ENCODE assay signal across 10 mouse cellular contexts in the genomic region with DNA sequence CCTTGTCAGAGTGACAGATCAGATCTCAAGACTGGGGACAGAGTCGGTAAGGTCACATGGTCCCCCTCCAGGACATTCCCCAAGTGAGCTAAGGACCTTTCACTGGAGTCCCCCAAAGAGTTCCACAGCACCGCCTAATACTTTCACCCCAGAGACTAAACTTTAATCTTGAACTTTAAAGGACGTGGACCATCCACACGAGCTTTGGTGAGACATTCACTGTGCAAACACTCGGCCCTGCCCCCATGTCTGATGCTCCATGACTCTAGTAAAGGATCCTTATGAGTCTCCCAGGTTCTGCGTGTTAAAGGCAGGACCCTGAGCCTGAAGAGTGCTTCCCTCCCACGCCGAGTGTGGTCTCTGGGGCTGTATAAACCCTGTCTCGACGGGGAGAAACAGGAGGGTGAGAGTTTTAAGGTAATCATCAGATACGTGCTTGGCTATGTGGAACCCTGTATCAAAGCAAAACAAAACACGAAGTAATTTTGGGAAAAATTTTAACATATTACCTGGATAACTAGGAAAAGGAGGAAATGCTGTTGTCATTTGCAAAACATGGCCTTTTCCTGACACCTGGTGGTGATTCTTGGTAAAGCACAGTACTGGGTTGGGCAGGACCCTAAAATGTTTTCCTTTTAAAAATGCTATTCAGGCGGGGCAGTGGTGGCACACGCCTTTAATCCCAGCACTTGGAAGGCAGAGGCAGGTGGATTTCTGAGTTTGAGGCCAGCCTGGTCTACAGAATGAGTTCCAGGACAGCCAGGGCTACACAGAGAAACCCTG.
DNase-seq lines count a peak whose midpoint lies in the region; ATAC-seq and TF ChIP-seq lines count a peak whose summit lies in the region.
"Had no signal": no experiment of that assay in that cellular context is flagged by ENCODE, and none has a peak within 500 bp of the region (broad histone marks: within the 10 kb centered on the region; RNA-seq: fewer than 3 reads in every experiment).

No protein-coding gene starts in this region.

- peaks cover 35% of the 10 kb centered on the region for H3K4me1 ChIP-seq in forebrain, embryonic 14.5 days (ENCODE audit: control insufficient read depth, insufficient read depth, low read length)

- no peaks in the 10 kb centered on the region for H3K9me3 ChIP-seq in forebrain, embryonic 14.5 days (replicated peaks; ENCODE audit: control insufficient read depth, low read length)
- H3K9me3 ChIP-seq: midbrain, embryonic 12.5 days had no signal

- H3K4me3 ChIP-seq in gastrocnemius, adult 2 months, result no peak overlapping the region
- no peak overlapping the region for H3K4me3 ChIP-seq in C2C12 (ENCODE audit: insufficient read depth, poor library complexity, severe bottlenecking)
- H3K4me3 ChIP-seq in forebrain, embryonic 14.5 days (ENCODE audit: low read depth, low read length), result no peak overlapping the region
- H3K4me3 ChIP-seq: midbrain, embryonic 12.5 days had no signal

- peak overlapping the region; percentile 48; the same call in 1 of the 2 replicates for H3K27ac ChIP-seq in gastrocnemius, adult 2 months
- no peak overlapping the region; the same call in 1 of the 2 replicates for H3K27ac ChIP-seq in forebrain, embryonic 14.5 days (ENCODE audit: low read depth, low read length)
- H3K27ac ChIP-seq: midbrain, embryonic 12.5 days had no signal

- no peaks in the 10 kb centered on the region for H3K36me3 ChIP-seq in C2C12 (ENCODE audit: control insufficient read depth, insufficient read depth)
- peaks cover 13% of the 10 kb centered on the region; the same call in 1 of the 2 replicates for H3K36me3 ChIP-seq in forebrain, embryonic 14.5 days (ENCODE audit: control insufficient read depth, insufficient read depth, low read length)
- no peaks in the 10 kb centered on the region for H3K36me3 ChIP-seq in splenic B cell, adult 2 months (ENCODE audit: control insufficient read depth, insufficient read depth, low read length, poor library complexity, severe bottlenecking)

- intact Hi-C loops in gastrocnemius, adult 2 months (cut with DNase I), result no loop called here
- intact Hi-C loops in gastrocnemius, postnatal 14 days (cut with DNase I; ENCODE audit: low total_unique reads), result loop anchor here (2.0 kb wide), 1 partner anchor 174 kb away; no protein-coding TSS in a partner anchor

- H3K9ac ChIP-seq in forebrain, embryonic 14.5 days (ENCODE audit: low read length), result no peak overlapping the region
- H3K9ac ChIP-seq: midbrain, embryonic 12.5 days had no signal

- 73% methylated on average over 14 of the region's 14 CpGs for WGBS in forebrain, embryonic 14.5 days

- peak; percentile 42 for DNase-seq in gastrocnemius, adult 2 months
- DNase-seq in gastrocnemius, postnatal 14 days, result no peak
- peak; percentile 20 for DNase-seq in c-Kit-negative CD71-positive TER-119-positive erythroid progenitor cells, embryonic 14.5 days (ENCODE audit: low read depth, low spot score)
- DNase-seq in forebrain, embryonic 14.5 days (ENCODE audit: low spot score), result peak; percentile 79
- peak; percentile 84 for DNase-seq in kidney, postnatal 10 days
- DNase-seq in lung, postnatal 36 days, result peak; percentile 77
- peak; percentile 64 for DNase-seq in splenic B cell, adult 2 months (ENCODE audit: low read depth, low spot score)

- H3K79me2 ChIP-seq in C2C12 (ENCODE audit: control insufficient read depth, insufficient read depth), result no peaks in the 10 kb centered on the region

- peaks cover 45% of the 10 kb centered on the region for H3K27me3 ChIP-seq in C2C12 (ENCODE audit: control insufficient read depth, insufficient read depth, insufficient read length)
- no peaks in the 10 kb centered on the region for H3K27me3 ChIP-seq in forebrain, embryonic 14.5 days (replicated peaks; ENCODE audit: control insufficient read depth, insufficient read depth, low read length)
- no peaks in the 10 kb centered on the region for H3K27me3 ChIP-seq in splenic B cell, adult 2 months (ENCODE audit: control insufficient read depth, insufficient read depth, low read length, poor library complexity, severe bottlenecking)
- H3K27me3 ChIP-seq: midbrain, embryonic 12.5 days had no signal

- ATAC-seq in forebrain, embryonic 14.5 days, result no peak
- ATAC-seq: Patski had no signal

- TF ChIP-seq CTCF in gastrocnemius, adult 2 months (IDR thresholded peaks at IDR 0.05), result peak; percentile 81
- peak; percentile 44 for TF ChIP-seq CTCF in C2C12 (IDR thresholded peaks at IDR 0.05; ENCODE audit: control insufficient read depth, insufficient read depth, insufficient read length)

- no peak overlapping the region for H3K4me2 ChIP-seq in forebrain, embryonic 14.5 days (ENCODE audit: low read length)
- H3K4me2 ChIP-seq: midbrain, embryonic 12.5 days had no signal

- H3ac ChIP-seq in C2C12 (ENCODE audit: control insufficient read depth, insufficient read length, low read depth), result no peak overlapping the region

- no peaks in the 10 kb centered on the region for H3K79me3 ChIP-seq in C2C12 (ENCODE audit: low read depth)

TF ChIP-seq in C2C12, 6 proteins besides CTCF, POLR2A, EP300 and RAD21:
- TF ChIP-seq FOSL1 (IDR thresholded peaks at IDR 0.05; ENCODE audit: insufficient read depth, low read length, poor library complexity, severe bottlenecking) (no peak), MAX (IDR thresholded peaks at IDR 0.05) (no peak), CEBPB (IDR thresholded peaks at IDR 0.05; ENCODE audit: low read depth) (no peak), MYOD1 (IDR thresholded peaks at IDR 0.05; ENCODE audit: control insufficient read depth, insufficient read length, low read depth) (no peak), MYOG (IDR thresholded peaks at IDR 0.05; ENCODE audit: control insufficient read depth, extremely low read depth, insufficient read length) (no peak), USF1 (IDR thresholded peaks at IDR 0.05; ENCODE audit: low read depth) (no peak)
TF ChIP-seq in C2C12: peak in this region for 0.
